Mouse (Mus musculus): ENCODE measurements around the gene Olfr988. TPM values are rescaled to one million over a fixed set of nuclear protein-coding genes. Genes with fewer than 3 reads are reported as not detected.

The Olfr988 gene
- polyA plus RNA-seq (2015; fragmentation: Nextera tagmentation; extraction: Ambion mirVana), result not detected in 2 replicates

GRCm38 (mm10) chr2:85363127-85363526 lies at the start of gene Olfr988:
Olfr988 (minus strand) TSS chr2:85363227.

GRCm38 (mm10) chr2:85409369-85409768 lies 46.3 kb upstream of the Olfr988 start, which contains the start of gene Olfr992:
Olfr992 (minus strand) TSS chr2:85409469.

GRCm38 (mm10) chr2:85339215-85339614 lies 23.8 kb downstream of the Olfr988 start, which contains the start of gene Olfr987:
Olfr987 (minus strand) TSS chr2:85339315.

Other genes with a start within 250 kb of the Olfr988 start
- 28.2 and 35.2 TPM in 2 replicates for gene Aplnr, start 227.0 kb downstream of the Olfr988 start, polyA plus RNA-seq (2015; fragmentation: Nextera tagmentation; extraction: Ambion mirVana)
- 0.08 and 0.12 TPM in 2 replicates for gene Lrrc55, start 166.0 kb downstream of the Olfr988 start, polyA plus RNA-seq (2015; fragmentation: Nextera tagmentation; extraction: Ambion mirVana)
- gene Olfr987, start 23.9 kb downstream of the Olfr988 start, polyA plus RNA-seq (2015; fragmentation: Nextera tagmentation; extraction: Ambion mirVana), result not detected in 2 replicates
- not detected in 2 replicates for gene Olfr992, start 46.2 kb upstream of the Olfr988 start, polyA plus RNA-seq (2015; fragmentation: Nextera tagmentation; extraction: Ambion mirVana)
- not detected in 2 replicates for gene Olfr993, start 51.6 kb upstream of the Olfr988 start, polyA plus RNA-seq (2015; fragmentation: Nextera tagmentation; extraction: Ambion mirVana)
- gene Olfr994, start 73.2 kb upstream of the Olfr988 start, polyA plus RNA-seq (2015; fragmentation: Nextera tagmentation; extraction: Ambion mirVana), result not detected in 2 replicates
- gene Olfr995, start 80.4 kb upstream of the Olfr988 start, polyA plus RNA-seq (2015; fragmentation: Nextera tagmentation; extraction: Ambion mirVana), result not detected in 2 replicates
- 0.05 TPM in 1 of 2 replicates, not detected in the other for gene 4833423E24Rik, start 155.8 kb upstream of the Olfr988 start, polyA plus RNA-seq (2015; fragmentation: Nextera tagmentation; extraction: Ambion mirVana)
- gene Olfr996, start 216.0 kb upstream of the Olfr988 start, polyA plus RNA-seq (2015; fragmentation: Nextera tagmentation; extraction: Ambion mirVana), result not detected in 2 replicates
- not detected in 2 replicates for gene Olfr998, start 225.7 kb upstream of the Olfr988 start, polyA plus RNA-seq (2015; fragmentation: Nextera tagmentation; extraction: Ambion mirVana)
- gene Olfr1000, start 248.7 kb upstream of the Olfr988 start, polyA plus RNA-seq (2015; fragmentation: Nextera tagmentation; extraction: Ambion mirVana), result not detected in 2 replicates